Mouse (Mus musculus): ENCODE data around the gene Tecpr2. TPM values are rescaled to one million over a fixed set of nuclear protein-coding genes. Genes with fewer than 3 reads are reported as not detected.

Tecpr2 gene
- total RNA-seq (2023): 1 to 10 TPM; 7.8 to 8.6 TPM

GRCm38 (mm10) chr12:110889036-110890020 is at the start of gene Tecpr2, which contains the start of gene Cinp:
TSS of gene Tecpr2 (plus strand) at chr12:110889264.
TSS of gene Cinp (minus strand) at chr12:110889145.

GRCm38 (mm10) chr12:110840348-110841198 is 48.5 kb upstream of the Tecpr2 start, which contains the start of gene Mok:
TSS of gene Mok (minus strand) at chr12:110840939.

DNA sequence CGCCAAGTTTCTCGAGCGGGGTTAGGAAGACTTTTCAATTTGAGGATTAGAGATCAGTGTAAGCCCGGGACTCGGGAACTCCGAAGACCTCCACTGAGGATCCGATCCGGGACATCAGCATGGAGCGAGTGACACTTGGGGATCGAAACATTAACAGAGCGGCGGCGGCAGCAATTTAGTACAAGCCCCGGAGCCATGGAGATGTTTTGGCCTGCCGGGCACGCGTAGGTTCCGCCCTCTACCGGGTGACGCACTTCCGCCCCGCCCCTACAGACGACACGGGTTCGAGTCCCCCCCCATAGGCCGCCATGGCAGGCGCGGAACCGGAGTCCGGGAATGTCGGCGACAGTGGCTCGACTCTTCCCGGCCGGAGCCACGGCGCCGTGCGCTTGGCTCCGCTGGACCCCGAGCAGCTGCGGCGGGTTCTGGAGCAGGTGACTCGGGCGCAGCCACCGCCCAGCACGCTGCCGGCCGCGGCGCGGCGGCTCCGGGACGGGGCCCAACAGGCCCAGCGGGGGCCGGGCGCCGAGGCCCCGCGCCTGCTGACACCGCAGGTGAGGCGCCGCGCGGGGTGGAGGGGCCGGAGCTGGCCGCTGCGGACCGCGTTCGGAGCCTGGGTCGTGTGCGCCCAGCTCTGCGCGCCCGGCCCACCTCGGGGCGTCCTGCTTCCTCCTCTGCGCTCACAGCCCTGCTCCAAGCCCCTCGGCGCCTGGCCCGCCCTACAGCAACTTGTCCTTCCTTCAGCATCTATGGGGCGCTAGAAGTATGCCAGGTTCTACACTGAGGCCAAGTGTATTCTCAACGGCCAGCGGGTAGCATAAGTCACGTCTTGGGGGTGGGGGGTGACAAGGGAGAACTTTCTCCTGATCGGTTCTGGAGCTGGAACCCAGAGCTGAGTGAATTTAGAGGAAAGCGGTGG is 38.8 kb upstream of the Tecpr2 start, which contains the start of gene Zfp839:
Gene Zfp839, plus strand, starts transcription at position 244 of the 919 bp plus-strand sequence.

DNA sequence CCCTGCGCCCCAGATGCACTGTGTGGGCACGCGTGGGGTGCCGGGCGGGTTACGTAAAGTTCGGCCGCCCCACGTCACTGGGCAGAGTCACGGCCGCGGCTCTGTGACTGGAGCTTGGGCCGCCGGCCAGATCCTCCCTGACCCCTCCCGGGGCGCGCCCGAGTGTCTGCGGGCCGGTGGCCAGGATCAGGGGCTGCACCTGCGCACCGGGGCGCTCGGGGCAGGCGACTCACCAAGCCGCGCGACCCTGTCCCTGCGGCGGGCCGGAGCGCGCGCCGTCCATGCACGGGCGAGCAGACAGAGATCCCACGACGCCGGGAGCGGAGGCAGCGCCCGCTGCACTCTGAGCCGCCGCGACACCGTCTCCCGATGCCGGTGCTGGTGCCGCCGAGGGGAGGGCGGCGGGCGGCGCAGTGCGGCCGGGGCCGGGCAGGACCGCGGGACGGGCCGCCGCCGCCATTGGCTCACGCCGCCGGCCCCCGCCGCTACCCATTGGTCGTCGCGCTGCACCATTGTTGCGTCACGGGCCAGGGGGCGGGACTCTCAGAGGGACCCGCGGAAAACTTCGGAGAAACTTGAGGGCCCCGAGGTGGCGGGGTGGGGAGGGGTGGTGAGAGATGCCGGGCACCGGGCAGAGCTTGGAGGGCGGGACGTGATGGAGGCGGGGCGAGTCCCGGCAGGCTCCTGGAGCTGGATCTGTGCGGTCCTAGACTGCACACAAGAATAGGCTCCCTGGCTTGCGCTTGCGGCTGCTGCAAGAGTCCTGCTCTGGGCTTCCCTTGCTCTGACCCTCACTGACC is 89.7 kb downstream of the Tecpr2 start, which contains the start of gene Ankrd9:
Gene Ankrd9, minus strand, starts transcription at position 434 of the 800 bp plus-strand sequence.

Other genes starting within 250 kb of the Tecpr2 start
- gene 1700001K19Rik, start 206.6 kb upstream of the Tecpr2 start, total RNA-seq (2023): not detected
- gene Hsp90aa1, start 186.5 kb upstream of the Tecpr2 start, total RNA-seq (2023): 100 to 1,000 TPM; 460 to 702 TPM
- 10 to 100 TPM; 69.3 to 85.7 TPM for gene Wdr20, start 151.3 kb upstream of the Tecpr2 start, total RNA-seq (2023)
- gene Mok, start 48.3 kb upstream of the Tecpr2 start, total RNA-seq (2023): not detected
- 10 to 100 TPM; 17.1 to 17.3 TPM for gene Zfp839, start 39.0 kb upstream of the Tecpr2 start, total RNA-seq (2023)
- 10 to 100 TPM; 25.3 to 38.6 TPM for gene Cinp, start 119 bp upstream of the Tecpr2 start, total RNA-seq (2023)
- 10 to 100 TPM in 1 of 2 experiments, 1 to 10 TPM in 1; 9.1 to 10.4 TPM for gene Ankrd9, start 89.8 kb downstream of the Tecpr2 start, total RNA-seq (2023)
- 10 to 100 TPM; 35.8 to 41.3 TPM for gene Rcor1, start 150.1 kb downstream of the Tecpr2 start, total RNA-seq (2023)